Mouse (Mus musculus): ENCODE measurements around the gene Nlrc5. TPM values are rescaled to one million over a fixed set of nuclear protein-coding genes. Genes with fewer than 3 reads are reported as not detected.

The Nlrc5 gene
- 3.4 and 7.4 TPM in 2 replicates for polyA plus RNA-seq (2012; rRNA removed)

DNA sequence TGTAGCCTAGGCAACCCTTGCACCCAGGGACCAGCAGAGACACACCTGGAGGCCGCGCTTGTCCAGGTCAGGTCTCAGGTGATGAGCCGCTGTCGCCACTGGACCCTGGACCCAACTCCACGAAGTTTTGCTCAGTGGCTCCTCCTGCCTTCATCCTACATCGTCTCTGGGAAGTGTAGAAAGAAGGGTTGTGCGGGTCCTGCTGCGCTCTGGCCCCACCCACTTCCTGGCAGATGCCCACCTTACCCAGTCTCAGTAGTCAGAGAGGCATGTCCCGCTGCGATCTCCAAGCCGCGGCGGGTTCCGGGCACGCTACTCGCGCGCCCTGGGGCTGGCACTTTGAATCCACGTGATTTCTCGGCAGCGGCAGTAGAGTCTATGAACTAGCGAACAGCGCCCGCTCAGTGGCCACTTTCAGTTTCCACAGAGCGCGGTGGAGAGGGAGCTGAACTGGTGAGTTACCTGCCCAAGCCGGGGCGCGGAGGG, at the start of gene Nlrc5:
TSS of gene Nlrc5 (plus strand) at position 376 of the 486 bp plus-strand sequence.
- Histone ChIP-seq H3K27ac (ENCODE audit: insufficient read depth, low read depth, low read length) (peak within 1 kb of the TSS; percentile 37; the same call in 1 of the 2 replicates), H3K27me3 (ENCODE audit: control insufficient read depth, insufficient read depth, low read length) (no peaks in the 10 kb centered on the region), H3K4me3 (ENCODE audit: low read depth, low read length) (peak within 1 kb of the TSS; percentile 82), H3K4me1 (ENCODE audit: control insufficient read depth, insufficient read depth, insufficient read length, low read length) (peaks cover 2% of the 10 kb centered on the region; the same call in 1 of the 2 replicates), H3K36me3 (ENCODE audit: control insufficient read depth, insufficient read depth, low read length) (no peaks in the 10 kb centered on the region)
- peak; percentile 15; the same call in 1 of the 2 replicates for TF ChIP-seq CTCF (IDR thresholded peaks at IDR 0.05; ENCODE audit: extremely low read depth, insufficient read length, insufficient replicate concordance, low read depth, low read length)
- TF ChIP-seq POLR2A (IDR thresholded peaks at IDR 0.05; ENCODE audit: low read depth, low read length), result no peak
- 1% methylated on average over 29 of the region's 29 CpGs for WGBS

DNA sequence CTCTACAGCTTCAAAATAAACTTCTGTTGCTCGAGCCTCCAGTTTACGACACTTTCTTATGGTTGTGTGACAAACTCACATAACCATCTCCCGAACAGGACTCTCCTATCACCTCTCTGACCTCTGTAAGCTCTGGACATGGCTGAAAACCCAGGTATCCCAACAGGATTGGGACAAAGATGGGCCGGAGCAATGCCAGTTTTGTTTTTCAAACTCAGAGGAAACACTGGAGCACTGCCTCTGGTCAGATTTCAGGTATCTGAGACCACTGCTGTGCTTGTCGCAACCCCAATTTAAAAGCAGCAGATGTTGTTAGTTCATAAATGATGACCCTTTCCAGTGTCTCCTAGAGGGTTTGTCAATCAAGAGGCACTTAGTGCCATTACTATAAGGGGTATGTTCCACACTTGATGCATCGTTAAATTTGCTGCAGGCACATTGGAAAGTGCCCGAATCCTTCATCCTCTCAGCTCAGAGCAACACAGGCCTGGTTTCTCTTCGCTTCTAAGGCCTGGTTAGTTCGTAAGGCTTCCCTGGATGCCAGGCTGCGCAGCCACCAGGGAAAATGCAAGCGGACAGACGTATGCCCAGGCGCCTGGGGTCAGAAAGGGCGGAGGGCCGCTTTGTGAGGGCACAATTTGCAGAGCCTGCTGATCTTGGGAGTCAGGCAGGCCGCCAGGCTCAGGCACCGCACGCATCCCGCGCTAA, 48.5 kb upstream of the Nlrc5 start:
- H3K4me3 ChIP-seq (ENCODE audit: low read depth, low read length), result peak overlapping the region; percentile 80
- peaks cover 5% of the 10 kb centered on the region; the same call in 1 of the 2 replicates for H3K4me1 ChIP-seq (ENCODE audit: control insufficient read depth, insufficient read depth, insufficient read length, low read length)
- peaks cover 15% of the 10 kb centered on the region for H3K36me3 ChIP-seq (ENCODE audit: control insufficient read depth, insufficient read depth, low read length)
- TF ChIP-seq POLR2A (IDR thresholded peaks at IDR 0.05; ENCODE audit: low read depth, low read length) (no peak), CTCF (IDR thresholded peaks at IDR 0.05; ENCODE audit: extremely low read depth, insufficient read length, insufficient replicate concordance, low read depth, low read length) (peak; percentile 18; the same call in 1 of the 2 replicates)
- WGBS, result 20% methylated on average over 20 of the region's 20 CpGs
- H3K27ac ChIP-seq (ENCODE audit: insufficient read depth, low read depth, low read length), result peak overlapping the region; percentile 77
- H3K27me3 ChIP-seq (ENCODE audit: control insufficient read depth, insufficient read depth, low read length), result no peaks in the 10 kb centered on the region

DNA sequence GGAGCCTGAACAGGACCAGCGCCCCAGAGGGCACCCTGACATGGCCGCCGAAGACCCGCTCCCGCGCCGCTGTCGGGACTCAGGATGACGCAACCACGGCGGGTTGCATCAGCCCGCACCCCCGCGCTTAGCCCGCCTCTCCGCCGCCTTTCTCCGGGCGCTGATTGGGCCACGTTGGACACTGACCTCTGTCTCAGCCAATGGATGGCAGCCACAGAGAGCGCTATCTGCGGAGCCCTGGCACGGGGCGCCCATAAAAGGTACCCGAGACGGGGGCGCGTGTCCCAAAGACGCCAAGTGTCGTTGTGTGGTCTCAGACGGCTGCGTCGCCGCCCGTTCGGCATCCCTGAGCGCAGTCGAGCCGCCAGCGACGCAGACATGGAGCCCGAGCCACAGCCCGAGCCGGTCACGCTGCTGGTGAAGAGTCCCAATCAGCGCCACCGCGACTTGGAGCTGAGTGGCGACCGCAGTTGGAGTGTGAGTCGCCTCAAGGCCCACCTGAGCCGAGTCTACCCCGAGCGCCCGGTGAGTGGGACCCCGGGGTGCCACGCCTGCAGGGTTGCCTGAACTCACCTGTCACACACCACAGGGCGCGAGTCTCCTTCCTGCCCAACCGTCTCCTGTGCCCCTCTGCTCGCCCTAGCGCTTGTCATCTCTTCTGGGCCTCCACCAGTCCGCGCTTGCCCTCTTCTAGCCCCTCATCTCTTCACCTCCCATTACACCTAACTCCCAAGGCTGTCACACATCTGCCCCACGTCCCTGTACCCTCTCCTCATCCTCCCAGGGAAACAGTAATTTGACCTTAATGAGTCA, 47.7 kb upstream of the Nlrc5 start, which contains the start of gene Herpud1:
TSS of gene Herpud1 (plus strand) at position 225 of the 813 bp plus-strand sequence.
- H3K36me3 ChIP-seq (ENCODE audit: control insufficient read depth, insufficient read depth, low read length), result peaks cover 23% of the 10 kb centered on the region
- peaks cover 5% of the 10 kb centered on the region; the same call in 1 of the 2 replicates for H3K4me1 ChIP-seq (ENCODE audit: control insufficient read depth, insufficient read depth, insufficient read length, low read length)
- H3K27me3 ChIP-seq (ENCODE audit: control insufficient read depth, insufficient read depth, low read length), result no peaks in the 10 kb centered on the region
- H3K27ac ChIP-seq (ENCODE audit: insufficient read depth, low read depth, low read length), result peak within 1 kb of the TSS; percentile 97
- under 1% methylated on average over 65 of the region's 65 CpGs for WGBS
- H3K4me3 ChIP-seq (ENCODE audit: low read depth, low read length), result peak within 1 kb of the TSS; percentile 80
- no peak for TF ChIP-seq CTCF (IDR thresholded peaks at IDR 0.05; ENCODE audit: extremely low read depth, insufficient read length, insufficient replicate concordance, low read depth, low read length)
- peak; percentile 89 for TF ChIP-seq POLR2A (IDR thresholded peaks at IDR 0.05; ENCODE audit: low read depth, low read length)

DNA sequence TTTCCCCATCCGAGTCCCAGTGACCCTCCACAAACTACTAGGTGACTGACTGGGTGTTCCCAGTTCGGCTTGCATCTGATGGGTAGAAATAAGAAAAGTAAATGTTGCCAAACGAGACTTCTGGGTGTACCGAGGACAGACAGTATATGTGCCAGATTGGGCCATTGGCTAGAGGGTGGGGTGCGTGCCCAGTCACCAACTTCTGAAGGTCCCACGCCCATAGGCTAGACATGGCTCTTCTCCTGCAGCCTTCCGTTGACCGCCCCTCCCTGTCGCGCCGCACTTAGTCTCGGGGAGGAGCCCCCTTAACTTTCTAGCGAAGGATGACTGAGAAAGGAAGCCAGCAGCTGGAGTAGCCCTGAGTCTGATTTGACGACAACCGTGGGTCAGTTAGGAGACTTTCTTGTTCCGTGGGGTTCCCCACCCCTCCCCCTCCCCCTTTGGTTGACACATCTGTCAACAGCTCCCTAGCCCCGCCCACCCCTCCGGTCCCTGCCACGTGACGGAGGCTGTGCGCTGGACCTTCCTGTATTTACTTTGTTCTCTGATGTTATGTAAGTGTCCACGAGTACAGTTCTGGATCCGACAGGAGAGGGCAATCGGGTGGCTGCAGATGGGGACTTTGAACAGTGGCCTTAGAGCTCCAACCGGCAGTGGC, 47.0 kb upstream of the Nlrc5 start:
- Histone ChIP-seq H3K36me3 (ENCODE audit: control insufficient read depth, insufficient read depth, low read length) (peaks cover 30% of the 10 kb centered on the region), H3K4me3 (ENCODE audit: low read depth, low read length) (peak overlapping the region; percentile 80), H3K4me1 (ENCODE audit: control insufficient read depth, insufficient read depth, insufficient read length, low read length) (peaks cover 5% of the 10 kb centered on the region; the same call in 1 of the 2 replicates), H3K27me3 (ENCODE audit: control insufficient read depth, insufficient read depth, low read length) (no peaks in the 10 kb centered on the region), H3K27ac (ENCODE audit: insufficient read depth, low read depth, low read length) (peak overlapping the region; percentile 97)
- under 1% methylated on average over 25 of the region's 25 CpGs for WGBS
- TF ChIP-seq CTCF (IDR thresholded peaks at IDR 0.05; ENCODE audit: extremely low read depth, insufficient read length, insufficient replicate concordance, low read depth, low read length), result peak; percentile 13; the same call in 1 of the 2 replicates
- TF ChIP-seq POLR2A (IDR thresholded peaks at IDR 0.05; ENCODE audit: low read depth, low read length), result peak; percentile 35; the same call in 1 of the 2 replicates

DNA sequence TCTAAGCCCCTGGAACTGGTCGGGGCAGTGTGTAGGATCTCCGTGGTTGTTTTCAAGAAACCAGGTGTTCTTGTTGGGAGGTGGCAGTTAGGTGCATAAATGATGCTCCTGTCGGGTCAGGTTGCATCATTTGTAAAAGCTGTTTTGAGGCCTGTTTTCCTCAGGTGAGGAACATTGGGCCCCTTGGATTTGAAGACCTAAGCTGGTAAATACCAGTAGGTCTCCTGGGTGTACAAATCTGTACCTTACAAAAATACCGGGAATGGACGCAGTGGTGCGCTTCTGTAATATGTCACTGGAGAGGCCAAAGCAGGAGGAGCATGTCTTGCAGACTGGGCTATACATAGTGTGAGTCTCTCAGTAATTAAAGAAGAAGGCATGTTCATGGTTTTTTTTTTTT, 46.4 kb upstream of the Nlrc5 start:
- peak overlapping the region; percentile 80 for H3K4me3 ChIP-seq (ENCODE audit: low read depth, low read length)
- H3K27me3 ChIP-seq (ENCODE audit: control insufficient read depth, insufficient read depth, low read length), result no peaks in the 10 kb centered on the region
- WGBS, result 5% methylated on average over 6 of the region's 6 CpGs
- H3K36me3 ChIP-seq (ENCODE audit: control insufficient read depth, insufficient read depth, low read length), result peaks cover 37% of the 10 kb centered on the region
- TF ChIP-seq CTCF (IDR thresholded peaks at IDR 0.05; ENCODE audit: extremely low read depth, insufficient read length, insufficient replicate concordance, low read depth, low read length) (peak; percentile 0; the same call in 1 of the 2 replicates), POLR2A (IDR thresholded peaks at IDR 0.05; ENCODE audit: low read depth, low read length) (no peak)
- H3K27ac ChIP-seq (ENCODE audit: insufficient read depth, low read depth, low read length), result peak overlapping the region; percentile 96
- H3K4me1 ChIP-seq (ENCODE audit: control insufficient read depth, insufficient read depth, insufficient read length, low read length), result peaks cover 5% of the 10 kb centered on the region; the same call in 1 of the 2 replicates

- Histone ChIP-seq H3K4me1 (ENCODE audit: control insufficient read depth, insufficient read depth, insufficient read length, low read length) (peaks cover 5% of the 10 kb centered on the region; the same call in 1 of the 2 replicates), H3K4me3 (ENCODE audit: low read depth, low read length) (no peak overlapping the region), H3K27ac (ENCODE audit: insufficient read depth, low read depth, low read length) (no peak overlapping the region), H3K27me3 (ENCODE audit: control insufficient read depth, insufficient read depth, low read length) (no peaks in the 10 kb centered on the region), H3K36me3 (ENCODE audit: control insufficient read depth, insufficient read depth, low read length) (peaks cover 51% of the 10 kb centered on the region)
- TF ChIP-seq POLR2A (IDR thresholded peaks at IDR 0.05; ENCODE audit: low read depth, low read length) (no peak), CTCF (IDR thresholded peaks at IDR 0.05; ENCODE audit: extremely low read depth, insufficient read length, insufficient replicate concordance, low read depth, low read length) (no peak)
- 86% methylated on average over 6 of the region's 6 CpGs for WGBS
Measured at GRCm38 (mm10) chr8:94389531-94389930, 44.6 kb upstream of the Nlrc5 start.

All from small intestine, adult 2 months (tissue).